In genomic region chr16:45352875-45353274, GRCm38 (mm10) we compare ENCODE assay signal across 8 mouse cellular contexts. TPM values are rescaled to one million over a fixed set of nuclear protein-coding genes. Genes with fewer than 3 reads are reported as not detected.
DNase-seq lines count a peak whose midpoint lies in the region; ATAC-seq lines count a peak whose summit lies in the region.

No protein-coding gene starts in this region.

- H3K36me3 ChIP-seq in lung, embryonic 15.5 days, result no peaks in the 10 kb centered on the region
- H3K36me3 ChIP-seq in forebrain, embryonic 11.5 days (ENCODE audit: control insufficient read depth, insufficient read depth, low read length), result no peaks in the 10 kb centered on the region

- DNase-seq in lung, postnatal 14 days, result no peak
- DNase-seq in forebrain, embryonic 11.5 days (ENCODE audit: low spot score), result peak; percentile 79
- peak; percentile 23 for DNase-seq in liver
- peak; percentile 13 for DNase-seq in retina, adult 2 months (ENCODE audit: low read depth, low spot score)
- no peak for DNase-seq in right cerebral cortex, postnatal 25 days
- no peak for DNase-seq in thymus, postnatal 36 days
- no peak for DNase-seq in spleen, adult 12 weeks (ENCODE audit: low spot score)

- peak; percentile 91 for ATAC-seq in lung, embryonic 15.5 days (ENCODE audit: borderline replicate concordance, extremely low read depth, low FRiP score, low TSS enrichment)
- peak; percentile 79; the same call in 1 of the 2 replicates for ATAC-seq in forebrain, embryonic 11.5 days (replicated peaks; ENCODE audit: low FRiP score)

- H3K4me3 ChIP-seq in lung, embryonic 15.5 days, result no peak overlapping the region
- no peak overlapping the region for H3K4me3 ChIP-seq in forebrain, embryonic 11.5 days (ENCODE audit: low read depth, low read length)

- H3K4me2 ChIP-seq in lung, embryonic 15.5 days, result no peak overlapping the region
- H3K4me2 ChIP-seq in forebrain, embryonic 11.5 days (ENCODE audit: low read depth, low read length, severe bottlenecking), result no peak overlapping the region

- 0 out of 2 replicates have a peak, but pooled peaks cover 3% of the 10 kb centered on the region for H3K4me1 ChIP-seq in lung, embryonic 15.5 days
- H3K4me1 ChIP-seq in forebrain, embryonic 11.5 days (replicated peaks; ENCODE audit: control insufficient read depth, insufficient read depth, low read length), result no peaks in the 10 kb centered on the region

- no peak overlapping the region for H3K27ac ChIP-seq in lung, embryonic 15.5 days
- no peak overlapping the region for H3K27ac ChIP-seq in forebrain, embryonic 11.5 days (ENCODE audit: low read depth, low read length)

- H3K9ac ChIP-seq in lung, embryonic 15.5 days, result no peak overlapping the region
- no peak overlapping the region for H3K9ac ChIP-seq in forebrain, embryonic 11.5 days (ENCODE audit: low read length)

- no peaks in the 10 kb centered on the region for H3K27me3 ChIP-seq in lung, embryonic 15.5 days
- H3K27me3 ChIP-seq in forebrain, embryonic 11.5 days (ENCODE audit: control insufficient read depth, insufficient read depth, low read length), result no peaks in the 10 kb centered on the region

- no peaks in the 10 kb centered on the region for H3K9me3 ChIP-seq in lung, embryonic 15.5 days
- no peaks in the 10 kb centered on the region for H3K9me3 ChIP-seq in forebrain, embryonic 11.5 days (ENCODE audit: control insufficient read depth, low read length)

RNA-seq across cellular contexts. Expression of gene Cd200, which starts 56.0 kb away (rescaled TPM):
- polyA plus RNA-seq in lung, embryonic 15.5 days (2015; fragmentation: Nextera tagmentation; extraction: Ambion mirVana), result 68.5 and 73.7 TPM in 2 replicates
- 27.3 and 33.3 TPM in 2 replicates for polyA plus RNA-seq in forebrain, embryonic 11.5 days (2014; fragmentation: Nextera tagmentation; extraction: Ambion mirVana)

Comparison
In these comparisons a context has a peak if more than half of its experiments do, and no peak if none do; other contexts are left out.
1. DNase-seq: peak in forebrain, embryonic 11.5 days (single experiment), liver (single experiment) and retina, adult 2 months (single experiment); none in lung, postnatal 14 days (single experiment), right cerebral cortex, postnatal 25 days (single experiment), thymus, postnatal 36 days (0 of 2) and spleen, adult 12 weeks (single experiment).